Mouse (Mus musculus) limb, embryonic 15.5 days (tissue): ENCODE results near the gene Kiz. TPM values are rescaled to one million over a fixed set of nuclear protein-coding genes. Genes with fewer than 3 reads are reported as not detected.

Source experiments
- ATAC-seq: fragments of 200-750 bp; cut with Nextera tagmentation; 2 replicates; pipeline ENCODE4 v1.8.0; 2017; ENCODE audit warnings: low read depth, moderate TSS enrichment; ENCODE audit not compliant: insufficient number of reproducible peaks, low FRiP score, low TSS enrichment
- H3K27ac ChIP-seq: fragments of 300-500 bp; sonication (generic); 2 replicates; pipeline ENCODE4 v1.5.1; 2015; ENCODE audit warnings: moderate library complexity, mild to moderate bottlenecking, inconsistent platforms
- H3K27me3 ChIP-seq: fragments of 300-500 bp; sonication (generic); 2 replicates; pipeline ENCODE4 v1.6.1; 2015; ENCODE audit warnings: inconsistent platforms
- H3K36me3 ChIP-seq: fragments of 300-500 bp; sonication (generic); 2 replicates; pipeline ENCODE4 v1.6.1; 2015; ENCODE audit warnings: inconsistent platforms
- H3K4me1 ChIP-seq: fragments of 300-500 bp; sonication (generic); 2 replicates; pipeline ENCODE4 v1.6.1; 2015; ENCODE audit warnings: inconsistent platforms
- H3K4me2 ChIP-seq: fragments of 300-500 bp; sonication (generic); 2 replicates; pipeline ENCODE4 v1.6.1; 2015; ENCODE audit warnings: mild to moderate bottlenecking, inconsistent platforms
- H3K4me3 ChIP-seq: fragments of 300-500 bp; sonication (generic); 2 replicates; pipeline ENCODE4 v1.5.1; 2015; ENCODE audit warnings: mild to moderate bottlenecking, inconsistent platforms
- H3K9ac ChIP-seq: fragments of 300-500 bp; sonication (generic); 2 replicates; pipeline ENCODE4 v1.6.1; 2015; ENCODE audit warnings: inconsistent platforms
- H3K9me3 ChIP-seq: fragments of 300-500 bp; sonication (generic); 2 replicates; pipeline ENCODE4 v1.6.1; 2016; ENCODE audit warnings: inconsistent platforms
- WGBS: fragments of 180-500 bp; shearing (Covaris S2); methylation state at CpG from one replicate; pipeline ENCODE4 v1.1.7; 2015; 5-methylcytosine and 5-hydroxymethylcytosine counted together
- polyA plus RNA-seq: library from polyadenylated mRNA; unstranded; fragments of >200 nt; fragmentation: Nextera tagmentation; extraction: Ambion mirVana; gene quantifications from 2 replicates; pipeline ENCODE4 v1.2.1, GENCODE M21; 2015

The Kiz gene
- polyA plus RNA-seq, 1 experiment from 2014 or later = 25.1 TPM

DNA sequence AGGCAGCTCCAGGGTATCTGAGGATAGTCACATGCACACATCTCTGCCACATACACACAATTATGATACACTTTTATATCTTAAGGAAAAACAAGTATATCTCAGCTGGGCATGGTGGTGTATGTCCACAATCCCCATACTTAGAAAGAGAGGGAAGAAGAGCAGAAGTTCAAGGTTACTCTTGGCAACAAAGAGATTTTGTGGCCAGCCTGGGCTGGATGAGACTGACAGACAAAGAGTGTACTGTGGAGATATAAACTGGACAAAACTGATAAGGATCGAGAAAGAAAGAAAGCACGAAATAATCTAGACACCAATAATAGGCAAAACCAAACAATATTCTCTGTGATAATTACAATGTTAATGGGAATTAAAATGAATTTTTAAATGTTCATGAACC is 151.6 kb downstream of the Kiz start:
- ATAC-seq = no peak

DNA sequence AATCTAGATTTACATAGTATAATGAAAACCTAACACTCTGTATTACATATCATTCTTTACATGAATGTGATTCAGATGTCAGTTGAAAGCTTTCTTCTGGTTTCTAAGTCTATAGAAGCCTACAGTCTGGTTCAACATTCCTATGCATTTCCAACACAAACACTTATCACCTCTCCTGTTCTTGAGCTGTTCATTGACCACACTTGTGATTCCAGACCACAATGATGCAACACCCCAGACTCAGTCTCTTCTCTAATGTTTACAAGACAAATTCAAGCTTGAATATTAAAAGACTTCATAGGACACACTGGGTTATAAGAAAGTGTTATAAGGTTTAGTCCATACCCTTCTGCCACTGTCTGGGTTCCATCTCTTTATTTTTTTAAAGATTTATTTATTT is 153.4 kb downstream of the Kiz start:
- H3K4me1 ChIP-seq = peaks cover 8% of the 10 kb centered on the region

More for the DNA sequence above, 151.6 kb downstream of the Kiz start:
- Histone ChIP-seq H3K4me1 (peaks cover 8% of the 10 kb centered on the region), H3K27ac (no peak overlapping the region), H3K9ac (no peak overlapping the region), H3K27me3 (no peaks in the 10 kb centered on the region), H3K4me3 (no peak overlapping the region), H3K36me3 (0 out of 2 replicates have a peak, but pooled peaks cover 4% of the 10 kb centered on the region), H3K4me2 (no peak overlapping the region), H3K9me3 (no peaks in the 10 kb centered on the region)
- WGBS = 88% methylated on average over 2 of the region's 2 CpGs

DNA sequence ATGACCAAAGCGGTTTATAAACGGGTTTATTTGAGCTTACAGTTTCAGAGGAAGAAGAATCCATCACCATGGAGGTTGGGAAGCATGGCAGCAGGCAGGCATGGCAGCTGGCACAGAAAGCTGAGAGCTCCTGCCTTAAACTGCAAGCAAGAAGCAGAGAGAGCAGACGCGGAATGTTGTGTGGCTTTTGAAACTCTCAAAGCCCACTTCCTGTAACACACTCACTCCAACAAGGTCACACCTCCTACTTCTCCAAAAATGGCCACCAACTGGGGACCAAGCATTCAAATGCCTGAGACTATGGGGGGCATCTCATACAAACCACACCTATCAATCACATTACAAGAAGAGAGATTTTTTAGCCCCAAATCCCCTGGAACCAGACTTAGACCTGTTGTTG is 154.5 kb downstream of the Kiz start:
- no peak overlapping the region for H3K4me3 ChIP-seq
- no peak overlapping the region for H3K27ac ChIP-seq
- H3K4me1 ChIP-seq = peaks cover 11% of the 10 kb centered on the region
- H3K4me2 ChIP-seq = no peak overlapping the region
- 91% methylated on average over 4 of the region's 4 CpGs for WGBS
- ATAC-seq = no peak
- H3K27me3 ChIP-seq = no peaks in the 10 kb centered on the region
- no peak overlapping the region for H3K9ac ChIP-seq
- H3K36me3 ChIP-seq = 0 out of 2 replicates have a peak, but pooled peaks cover 4% of the 10 kb centered on the region
- H3K9me3 ChIP-seq = no peaks in the 10 kb centered on the region

More for the DNA sequence above, 153.4 kb downstream of the Kiz start:
- H3K4me2 ChIP-seq = no peak overlapping the region
- 0 out of 2 replicates have a peak, but pooled peaks cover 4% of the 10 kb centered on the region for H3K36me3 ChIP-seq
- no peak overlapping the region for H3K9ac ChIP-seq
- H3K27me3 ChIP-seq = no peaks in the 10 kb centered on the region
- no peak overlapping the region for H3K4me3 ChIP-seq
- H3K27ac ChIP-seq = no peak overlapping the region
- ATAC-seq = no peak
- H3K9me3 ChIP-seq = no peaks in the 10 kb centered on the region

DNA sequence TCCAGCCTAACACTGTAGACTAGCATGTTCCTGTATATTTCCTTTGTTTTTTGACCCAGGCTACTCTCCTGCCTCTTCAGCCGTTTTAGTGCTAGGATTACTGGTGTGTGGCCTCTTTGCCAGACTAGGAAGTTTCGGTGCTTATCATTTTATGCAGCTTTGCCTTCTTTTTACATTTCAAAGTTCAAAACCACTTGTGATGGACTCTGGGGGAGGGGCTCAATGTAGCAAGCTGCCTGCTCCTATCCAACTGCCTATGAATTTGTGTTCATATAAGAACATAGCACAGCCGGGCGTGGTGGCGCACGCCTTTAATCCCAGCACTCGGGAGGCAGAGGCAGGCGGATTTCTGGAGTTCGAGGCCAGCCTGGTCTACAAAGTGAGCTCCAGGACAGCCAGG is 155.3 kb downstream of the Kiz start:
- no peak for ATAC-seq
- no peak overlapping the region for H3K9ac ChIP-seq
- H3K4me1 ChIP-seq = peaks cover 11% of the 10 kb centered on the region
- WGBS = 95% methylated on average over 9 of the region's 9 CpGs
- H3K9me3 ChIP-seq = no peaks in the 10 kb centered on the region
- no peak overlapping the region for H3K4me3 ChIP-seq
- no peak overlapping the region for H3K4me2 ChIP-seq
- 0 out of 2 replicates have a peak, but pooled peaks cover 4% of the 10 kb centered on the region for H3K36me3 ChIP-seq
- H3K27ac ChIP-seq = no peak overlapping the region
- H3K27me3 ChIP-seq = no peaks in the 10 kb centered on the region

DNA sequence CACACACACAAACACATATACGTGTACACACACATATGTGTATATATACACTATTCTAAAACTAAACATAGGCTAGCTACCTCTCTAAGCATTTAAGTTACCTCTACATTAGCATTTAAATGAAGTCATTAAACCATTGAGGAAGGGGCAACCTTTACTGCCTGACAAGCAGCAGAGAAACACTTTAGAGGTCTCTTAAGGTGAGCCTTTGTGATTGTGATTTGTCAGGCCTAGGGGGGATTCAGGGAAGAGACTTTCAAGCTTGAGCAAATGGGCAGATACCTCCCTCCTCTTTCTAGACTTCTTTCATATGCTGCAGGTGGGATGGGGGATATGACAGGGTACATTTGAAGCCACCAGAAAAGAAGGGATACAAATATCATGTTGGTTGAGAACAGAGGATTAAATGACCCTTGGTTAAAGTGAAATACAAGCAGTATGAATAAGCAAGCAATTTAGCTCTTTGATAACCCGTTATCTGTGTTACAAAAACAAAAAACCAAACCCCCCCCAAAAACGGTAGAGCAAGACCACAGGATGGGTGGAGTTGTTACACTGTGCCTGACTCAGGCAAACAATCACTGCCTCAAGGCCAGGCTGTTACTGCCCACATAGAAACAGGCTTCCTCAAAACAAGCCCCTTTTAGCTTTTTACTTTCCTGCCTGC is 155.9 kb downstream of the Kiz start:
- WGBS = 61% methylated on average over 3 of the region's 3 CpGs
- ATAC-seq = no peak
- peak overlapping the region; percentile 82 for H3K9ac ChIP-seq
- H3K4me3 ChIP-seq = peak overlapping the region; percentile 96
- H3K9me3 ChIP-seq = no peaks in the 10 kb centered on the region
- H3K4me2 ChIP-seq = peak overlapping the region; percentile 57
- no peaks in the 10 kb centered on the region for H3K27me3 ChIP-seq
- 0 out of 2 replicates have a peak, but pooled peaks cover 4% of the 10 kb centered on the region for H3K36me3 ChIP-seq
- peak overlapping the region; percentile 99 for H3K27ac ChIP-seq
- H3K4me1 ChIP-seq = peaks cover 11% of the 10 kb centered on the region

DNA sequence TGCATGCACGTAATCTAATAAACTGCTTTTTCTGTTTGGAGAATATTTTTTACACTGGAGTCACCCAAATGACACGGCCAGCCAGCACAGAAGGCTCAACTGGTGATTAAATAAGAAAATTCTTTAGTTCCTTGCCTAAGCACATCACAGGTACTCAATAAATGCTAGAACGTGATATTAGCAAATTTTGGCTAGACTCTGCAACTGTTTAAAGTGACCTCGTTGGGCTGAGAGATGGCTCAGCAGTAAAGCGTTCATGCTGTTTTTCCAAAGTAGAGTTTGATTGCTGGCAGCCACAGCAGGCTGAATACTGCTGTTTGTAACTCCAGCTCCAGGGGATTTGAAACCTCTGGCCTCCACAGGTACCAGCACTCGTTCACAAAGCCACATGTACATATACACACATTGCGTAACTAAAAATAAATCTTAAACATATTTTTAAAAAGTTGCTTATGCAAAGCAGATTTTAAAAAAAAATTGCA is 156.5 kb downstream of the Kiz start:
- Histone ChIP-seq H3K4me1 (peaks cover 11% of the 10 kb centered on the region), H3K9me3 (no peaks in the 10 kb centered on the region), H3K27me3 (no peaks in the 10 kb centered on the region), H3K27ac (peak overlapping the region; percentile 99), H3K9ac (peak overlapping the region; percentile 82), H3K4me2 (peak overlapping the region; percentile 57), H3K36me3 (0 out of 2 replicates have a peak, but pooled peaks cover 4% of the 10 kb centered on the region), H3K4me3 (peak overlapping the region; percentile 96)
- WGBS = 23% methylated on average over 7 of the region's 7 CpGs
- no peak for ATAC-seq

DNA sequence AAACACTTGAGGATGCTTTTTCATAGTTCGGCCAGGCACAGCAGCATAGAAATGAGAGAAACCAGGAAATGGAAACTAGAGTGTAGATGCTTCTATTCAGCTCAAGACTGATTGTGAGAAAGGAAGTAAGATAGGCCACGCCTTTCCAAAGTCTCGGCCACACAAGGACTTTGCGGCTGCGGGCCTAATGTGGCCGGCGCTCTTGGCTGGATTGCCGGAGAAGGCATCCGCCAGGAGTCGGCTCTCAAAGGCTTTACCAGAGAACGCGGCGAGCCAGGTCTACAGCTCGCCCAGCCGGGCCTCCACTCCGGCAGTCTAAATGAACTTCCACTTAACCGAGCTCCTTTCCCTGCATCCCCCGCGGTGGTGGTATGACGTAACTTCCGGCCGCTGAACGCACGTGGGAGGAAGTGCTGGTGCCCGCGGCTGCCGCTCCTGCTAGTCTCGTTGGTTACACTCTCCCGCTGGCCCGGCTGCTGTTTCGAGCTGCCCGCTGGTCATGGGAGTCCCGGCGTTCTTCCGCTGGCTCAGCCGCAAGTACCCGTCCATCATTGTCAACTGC is 157.0 kb downstream of the Kiz start, which contains the start of gene Xrn2:
Gene Xrn2 (plus strand): TSS at position 374 of the 562 bp plus-strand sequence.
- Histone ChIP-seq H3K27ac (peak within 1 kb of the TSS; percentile 99), H3K9ac (peak within 1 kb of the TSS; percentile 82), H3K27me3 (no peaks in the 10 kb centered on the region), H3K36me3 (0 out of 2 replicates have a peak, but pooled peaks cover 4% of the 10 kb centered on the region), H3K4me1 (peaks cover 11% of the 10 kb centered on the region), H3K9me3 (no peaks in the 10 kb centered on the region), H3K4me2 (peak within 1 kb of the TSS; percentile 57), H3K4me3 (peak within 1 kb of the TSS; percentile 96)
- WGBS = under 1% methylated on average over 37 of the region's 37 CpGs
- peak; percentile 94 for ATAC-seq

DNA sequence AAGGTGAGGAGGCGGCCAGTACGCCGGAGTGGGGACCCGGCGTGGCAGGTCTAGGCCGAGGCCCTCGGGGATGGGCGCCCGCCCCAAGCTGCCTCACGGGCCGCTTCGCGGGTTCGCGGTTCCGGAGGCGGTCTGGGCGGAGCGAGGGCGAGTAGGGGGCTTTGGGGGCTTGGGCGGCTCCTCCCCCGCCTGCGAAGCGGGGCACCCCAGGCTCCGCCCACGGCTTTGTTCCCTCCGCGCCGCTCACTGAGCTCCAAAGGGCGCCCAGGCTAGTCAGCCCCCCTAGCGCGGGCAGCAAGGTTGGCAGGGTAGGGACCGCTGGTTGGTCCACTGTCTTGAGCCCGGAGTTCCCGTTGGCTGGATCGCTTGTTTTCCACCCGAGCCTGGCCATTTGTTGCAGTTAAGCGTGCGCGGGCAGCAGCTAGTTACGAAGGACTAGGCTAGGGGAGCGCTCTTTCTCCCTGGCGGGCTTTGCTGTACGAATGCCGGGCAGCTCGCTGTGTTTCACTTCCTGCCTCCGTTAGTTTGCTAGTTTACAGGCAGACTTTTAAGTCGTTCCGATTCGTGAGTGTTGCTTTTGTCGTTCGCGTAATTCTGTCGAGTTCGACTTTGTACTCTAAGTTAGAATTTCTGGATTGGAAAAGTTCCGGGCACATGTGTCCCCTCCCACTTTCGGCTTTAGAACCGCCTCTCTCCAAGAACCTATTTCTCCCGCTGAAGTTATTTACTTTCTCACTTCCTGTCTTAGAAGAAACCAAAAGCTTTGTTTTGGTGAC is 157.7 kb downstream of the Kiz start:
- Histone ChIP-seq H3K36me3 (0 out of 2 replicates have a peak, but pooled peaks cover 4% of the 10 kb centered on the region), H3K27me3 (no peaks in the 10 kb centered on the region), H3K4me1 (peaks cover 11% of the 10 kb centered on the region), H3K9ac (peak overlapping the region; percentile 82), H3K27ac (peak overlapping the region; percentile 99), H3K4me3 (peak overlapping the region; percentile 96), H3K4me2 (peak overlapping the region; percentile 57), H3K9me3 (no peaks in the 10 kb centered on the region)
- WGBS = under 1% methylated on average over 53 of the region's 59 CpGs
- peak; percentile 86 for ATAC-seq

DNA sequence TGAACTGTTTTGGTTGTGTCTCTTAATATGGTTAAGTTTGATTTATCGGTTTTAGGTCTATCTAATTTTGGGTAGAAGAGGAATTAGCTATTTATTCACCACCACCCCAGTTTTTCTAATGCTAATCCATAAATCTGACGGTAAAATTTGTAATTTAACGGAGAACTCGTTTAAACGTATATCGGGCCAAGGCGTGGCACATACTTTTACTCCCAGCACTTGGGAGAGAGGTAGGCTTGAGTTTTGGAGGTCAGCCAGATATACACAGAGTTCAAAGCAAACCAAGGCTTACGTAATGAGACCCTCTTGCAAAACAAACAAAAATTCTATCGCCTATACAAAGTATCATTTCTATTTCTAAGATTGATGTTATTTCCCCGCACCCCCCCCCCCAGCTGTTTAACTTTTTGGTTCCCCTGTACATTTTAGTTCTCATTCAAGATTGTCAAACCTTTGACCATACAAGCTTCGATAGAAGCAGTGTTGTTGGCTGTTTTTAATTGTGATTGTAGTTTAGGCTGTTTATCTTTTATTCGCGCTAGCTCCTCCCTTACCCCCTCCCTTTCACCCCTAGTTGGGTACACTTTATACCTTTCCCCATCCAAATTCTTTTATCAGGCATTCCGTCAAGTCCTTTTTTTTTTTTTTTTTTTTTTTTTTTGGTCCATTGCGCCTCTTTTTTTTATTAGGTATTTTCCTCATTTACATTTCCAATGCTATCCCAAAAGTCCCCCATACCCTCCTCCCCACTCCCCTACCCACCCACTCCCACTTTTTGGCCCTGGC is 158.6 kb downstream of the Kiz start:
- 19% methylated on average over 15 of the region's 15 CpGs for WGBS
- Histone ChIP-seq H3K4me1 (peaks cover 11% of the 10 kb centered on the region), H3K4me2 (peak overlapping the region; percentile 57), H3K9me3 (no peaks in the 10 kb centered on the region), H3K36me3 (0 out of 2 replicates have a peak, but pooled peaks cover 4% of the 10 kb centered on the region), H3K27me3 (no peaks in the 10 kb centered on the region), H3K4me3 (peak overlapping the region; percentile 96), H3K9ac (peak overlapping the region; percentile 82; the same call in 1 of the 2 replicates), H3K27ac (peak overlapping the region; percentile 99)
- no peak for ATAC-seq
